Mouse (Mus musculus): Measurements from ENCODE around the gene Zbtb3. TPM values are rescaled to one million over a fixed set of nuclear protein-coding genes. Genes with fewer than 3 reads are reported as not detected.

The Zbtb3 gene
- total RNA-seq, 2 experiments from 2014 or later = 4.5 to 5.5 TPM

GRCm38 (mm10) chr19:8798264-8798946 is 4.0 kb upstream of the Zbtb3 start, which contains the start of gene Polr2g:
Polr2g (minus strand) TSS chr19:8798577.
- peak; percentile 87 to 94 for DNase-seq (ENCODE audit: extremely low spot score in 1 of 2, low spot score in 2 of 2)
- intact Hi-C loops (cut with DNase I) = no loop called here

- DNase-seq (ENCODE audit: extremely low spot score in 1 of 2, low spot score in 2 of 2) = no peak
- intact Hi-C loops (cut with DNase I) = no loop called here
Observed at GRCm38 (mm10) chr19:8798947-8799315, 3.4 kb upstream of the Zbtb3 start.

GRCm38 (mm10) chr19:8803204-8803780 is 937 bp downstream of the Zbtb3 start:
- intact Hi-C loops (cut with DNase I) = no loop called here
- no peak for DNase-seq (ENCODE audit: extremely low spot score in 1 of 2, low spot score in 2 of 2)

GRCm38 (mm10) chr19:8803879-8804660 is 1.7 kb downstream of the Zbtb3 start:
- no peak for DNase-seq (ENCODE audit: extremely low spot score in 1 of 2, low spot score in 2 of 2)
- intact Hi-C loops (cut with DNase I) = no loop called here

- intact Hi-C loops (cut with DNase I) = no loop called here
- no peak for DNase-seq (ENCODE audit: extremely low spot score in 1 of 2, low spot score in 2 of 2)
Observed at GRCm38 (mm10) chr19:8806810-8807209, 4.5 kb downstream of the Zbtb3 start.

- intact Hi-C loops (cut with DNase I) = loop anchor here (5.0 kb wide), 1 partner anchor 44 kb away; the partner anchor contains the start of genes Tmem179b and Tmem223
- no peak for DNase-seq (ENCODE audit: extremely low spot score in 1 of 2, low spot score in 2 of 2)
Observed at GRCm38 (mm10) chr19:8815812-8816211, 13.5 kb downstream of the Zbtb3 start.

GRCm38 (mm10) chr19:8817001-8817400 is 14.6 kb downstream of the Zbtb3 start:
- intact Hi-C loops (cut with DNase I) = loop anchor here (5.0 kb wide), 1 partner anchor 45 kb away; the partner anchor contains the start of genes Tmem179b and Tmem223
- no peak for DNase-seq (ENCODE audit: extremely low spot score in 1 of 2, low spot score in 2 of 2)

- no peak for DNase-seq (ENCODE audit: extremely low spot score in 1 of 2, low spot score in 2 of 2)
- intact Hi-C loops (cut with DNase I) = loop anchor here (5.0 kb wide), 1 partner anchor 46 kb away; the partner anchor contains the start of genes Tmem179b and Tmem223
Observed at GRCm38 (mm10) chr19:8818301-8818798, 16.0 kb downstream of the Zbtb3 start.

- intact Hi-C loops (cut with DNase I) = loop anchor here (5.0 kb wide), 1 partner anchor 47 kb away; the partner anchor contains the start of genes Tmem179b and Tmem223
- DNase-seq (ENCODE audit: extremely low spot score in 1 of 2, low spot score in 2 of 2) = peak; percentile 98
Observed at GRCm38 (mm10) chr19:8818801-8819595, 16.6 kb downstream of the Zbtb3 start, which contains the start of gene Ttc9c. Ttc9c (minus strand) TSS chr19:8819333.

GRCm38 (mm10) chr19:8819596-8820423 is 17.5 kb downstream of the Zbtb3 start, which contains the start of gene Hnrnpul2:
Hnrnpul2 (plus strand) TSS chr19:8820010.
- DNase-seq (ENCODE audit: extremely low spot score in 1 of 2, low spot score in 2 of 2) = peak; percentile 97 to 99
- intact Hi-C loops (cut with DNase I) = loop anchor here (5.0 kb wide), 1 partner anchor 48 kb away; the partner anchor contains the start of genes Tmem179b and Tmem223

- intact Hi-C loops (cut with DNase I) = no loop called here
- DNase-seq (ENCODE audit: extremely low spot score in 1 of 2, low spot score in 2 of 2) = peak in 1 of 2 experiments; percentile 73
Observed at GRCm38 (mm10) chr19:8820424-8820956, 18.1 kb downstream of the Zbtb3 start.

GRCm38 (mm10) chr19:8821146-8821545 is 18.8 kb downstream of the Zbtb3 start:
- intact Hi-C loops (cut with DNase I) = no loop called here
- no peak for DNase-seq (ENCODE audit: extremely low spot score in 1 of 2, low spot score in 2 of 2)

- intact Hi-C loops (cut with DNase I) = no loop called here
- DNase-seq (ENCODE audit: extremely low spot score in 1 of 2, low spot score in 2 of 2) = no peak
Observed at GRCm38 (mm10) chr19:8822696-8823095, 20.3 kb downstream of the Zbtb3 start.

GRCm38 (mm10) chr19:8829660-8830059 is 27.3 kb downstream of the Zbtb3 start, which contains the start of gene AC129217.1:
AC129217.1 (plus strand) TSS chr19:8829773.
- intact Hi-C loops (cut with DNase I) = loop anchor here (5.0 kb wide), 1 partner anchor 83 kb away; no protein-coding TSS in a partner anchor

GRCm38 (mm10) chr19:8830664-8831063 is 28.3 kb downstream of the Zbtb3 start:
- intact Hi-C loops (cut with DNase I) = no loop called here

More at GRCm38 (mm10) chr19:8829660-8830059, 27.3 kb downstream of the Zbtb3 start, which contains the start of gene AC129217.1:
- DNase-seq (ENCODE audit: extremely low spot score in 1 of 2, low spot score in 2 of 2) = no peak

GRCm38 (mm10) chr19:8831262-8831661 is 28.9 kb downstream of the Zbtb3 start:
- no peak for DNase-seq (ENCODE audit: extremely low spot score in 1 of 2, low spot score in 2 of 2)
- intact Hi-C loops (cut with DNase I) = no loop called here

More at GRCm38 (mm10) chr19:8830664-8831063, 28.3 kb downstream of the Zbtb3 start:
- DNase-seq (ENCODE audit: extremely low spot score in 1 of 2, low spot score in 2 of 2) = no peak

GRCm38 (mm10) chr19:8832971-8833370 is 30.6 kb downstream of the Zbtb3 start:
- DNase-seq (ENCODE audit: extremely low spot score in 1 of 2, low spot score in 2 of 2) = no peak
- intact Hi-C loops (cut with DNase I) = no loop called here
